Mouse (Mus musculus): ENCODE results near the gene Rasl10b.

The Rasl10b gene

GRCm38 (mm10) chr11:83409087-83409754 lies at the start of gene Rasl10b:
Gene Rasl10b (plus strand): TSS chr11:83409137.
- no peak for DNase-seq (ENCODE audit: low read depth, low spot score)

- no peak for DNase-seq (ENCODE audit: low read depth, low spot score)
Measured at GRCm38 (mm10) chr11:83364656-83365055, 44.3 kb upstream of the Rasl10b start.

- no peak for DNase-seq (ENCODE audit: low read depth, low spot score)
Measured at GRCm38 (mm10) chr11:83371267-83371666, 37.7 kb upstream of the Rasl10b start.

GRCm38 (mm10) chr11:83379745-83380341 lies 29.1 kb upstream of the Rasl10b start:
- DNase-seq (ENCODE audit: low read depth, low spot score) = no peak

- no peak for DNase-seq (ENCODE audit: low read depth, low spot score)
Measured at GRCm38 (mm10) chr11:83382876-83383531, 25.9 kb upstream of the Rasl10b start.

- DNase-seq (ENCODE audit: low read depth, low spot score) = no peak
Measured at GRCm38 (mm10) chr11:83383532-83383887, 25.4 kb upstream of the Rasl10b start.

GRCm38 (mm10) chr11:83393062-83393461 lies 15.9 kb upstream of the Rasl10b start:
- no peak for DNase-seq (ENCODE audit: low read depth, low spot score)

- no peak for DNase-seq (ENCODE audit: low read depth, low spot score)
Measured at GRCm38 (mm10) chr11:83394802-83395439, 14.0 kb upstream of the Rasl10b start.

- DNase-seq (ENCODE audit: low read depth, low spot score) = no peak
Measured at GRCm38 (mm10) chr11:83397626-83398025, 11.3 kb upstream of the Rasl10b start.

GRCm38 (mm10) chr11:83398724-83399123 lies 10.2 kb upstream of the Rasl10b start:
- DNase-seq (ENCODE audit: low read depth, low spot score) = no peak

GRCm38 (mm10) chr11:83403787-83404186 lies 5.2 kb upstream of the Rasl10b start:
- no peak for DNase-seq (ENCODE audit: low read depth, low spot score)

GRCm38 (mm10) chr11:83406391-83406790 lies 2.5 kb upstream of the Rasl10b start:
- DNase-seq (ENCODE audit: low read depth, low spot score) = no peak

- no peak for DNase-seq (ENCODE audit: low read depth, low spot score)
Measured at GRCm38 (mm10) chr11:83408242-83408641, 695 bp upstream of the Rasl10b start.

GRCm38 (mm10) chr11:83409792-83410291 lies 905 bp downstream of the Rasl10b start:
- DNase-seq (ENCODE audit: low read depth, low spot score) = no peak

- no peak for DNase-seq (ENCODE audit: low read depth, low spot score)
Measured at GRCm38 (mm10) chr11:83410510-83410909, 1.6 kb downstream of the Rasl10b start.

GRCm38 (mm10) chr11:83417080-83417479 lies 8.1 kb downstream of the Rasl10b start:
- peak; percentile 86 for DNase-seq (ENCODE audit: low read depth, low spot score)

- DNase-seq (ENCODE audit: low read depth, low spot score) = no peak
Measured at GRCm38 (mm10) chr11:83417708-83418107, 8.8 kb downstream of the Rasl10b start.

- no peak for DNase-seq (ENCODE audit: low read depth, low spot score)
Measured at GRCm38 (mm10) chr11:83418566-83418965, 9.6 kb downstream of the Rasl10b start.

GRCm38 (mm10) chr11:83420338-83420737 lies 11.4 kb downstream of the Rasl10b start:
- no peak for DNase-seq (ENCODE audit: low read depth, low spot score)

GRCm38 (mm10) chr11:83421305-83421704 lies 12.4 kb downstream of the Rasl10b start:
- peak; percentile 83 for DNase-seq (ENCODE audit: low read depth, low spot score)

GRCm38 (mm10) chr11:83424681-83425080 lies 15.7 kb downstream of the Rasl10b start:
- DNase-seq (ENCODE audit: low read depth, low spot score) = peak; percentile 78

GRCm38 (mm10) chr11:83426964-83427363 lies 18.0 kb downstream of the Rasl10b start:
- DNase-seq (ENCODE audit: low read depth, low spot score) = no peak

All from forelimb bud, embryonic 11.5 days (tissue).